Mouse (Mus musculus): ENCODE results near the gene Pax9. TPM values are rescaled to one million over a fixed set of nuclear protein-coding genes. Genes with fewer than 3 reads are reported as not detected.
A peak's percentile ranks its signal among the peaks of the same experiment; 100 is the strongest.

Pax9 gene
- polyA plus RNA-seq, 1 experiment from 2014 or later = not detected

DNA sequence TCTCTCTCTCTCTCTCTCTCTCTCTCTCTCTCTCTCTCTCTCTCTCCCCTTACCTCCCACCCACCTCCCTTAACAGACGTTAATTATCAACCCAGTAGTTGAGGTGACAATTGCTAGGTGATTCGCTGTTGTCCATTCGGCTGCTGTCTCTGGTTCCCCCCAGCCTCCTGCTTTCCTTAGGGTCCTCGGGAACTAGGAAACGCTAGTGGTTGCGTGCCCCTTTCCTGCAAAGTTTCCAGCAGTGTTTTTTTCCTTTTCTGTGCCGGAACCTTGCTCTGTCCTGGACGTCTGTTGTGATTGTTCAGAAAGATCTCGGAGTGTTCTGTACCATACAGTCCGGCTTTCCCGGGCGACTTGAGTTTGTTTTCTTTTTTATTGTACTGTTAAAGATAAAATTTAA lies 6.2 kb downstream of the Pax9 start:
- H3K4me2 ChIP-seq (ENCODE audit: low read length) = peak overlapping the region; percentile 31

DNA sequence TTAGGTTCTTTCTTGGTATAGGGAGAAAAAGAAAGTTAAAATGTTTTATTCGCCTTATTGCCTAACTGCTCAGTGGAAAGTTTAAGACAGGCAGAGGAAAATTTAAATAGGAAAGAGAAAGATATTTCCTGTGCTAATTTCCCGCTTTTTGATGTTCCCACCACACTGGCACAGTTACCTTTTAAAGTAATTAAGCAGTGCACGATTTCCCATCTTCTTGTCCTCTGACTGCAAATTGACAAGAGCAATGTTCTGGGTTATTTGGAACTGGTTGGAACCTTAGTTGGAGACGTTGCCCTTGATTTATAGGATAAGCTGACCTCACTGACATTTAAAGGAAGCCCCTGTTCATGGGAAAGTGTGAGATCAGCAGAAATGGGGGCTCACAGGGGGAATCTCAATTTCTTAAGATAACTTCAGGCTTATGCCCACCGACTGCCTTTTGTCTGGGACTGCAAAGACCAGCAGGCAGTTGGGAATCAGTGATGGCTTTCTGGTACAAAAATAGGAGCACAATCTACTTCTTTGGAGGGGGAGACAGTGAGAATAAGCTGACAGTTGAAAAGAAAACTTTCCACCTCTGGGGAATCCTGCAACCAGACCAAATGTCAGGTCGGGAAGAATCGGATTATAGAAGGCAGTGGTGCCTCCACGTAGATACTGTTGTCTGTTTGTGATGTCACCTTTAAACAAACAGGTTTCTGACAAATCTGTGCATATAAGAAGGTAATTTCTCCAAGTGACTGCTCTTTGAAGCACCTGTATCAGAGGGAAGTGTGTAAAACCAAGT lies 6.8 kb downstream of the Pax9 start:
- WGBS = 3% methylated on average over 8 of the region's 8 CpGs
- Histone ChIP-seq H3K9me3 (ENCODE audit: control insufficient read depth, low read length) (no peaks in the 10 kb centered on the region), H3K4me1 (ENCODE audit: control insufficient read depth in 2 of 2, insufficient read depth in 2 of 2, low read length in 2 of 2) (peaks cover 14 to 15% of the 10 kb centered on the region in 2 experiments; a peak in 3 of 4 replicates), H3K27me3 (ENCODE audit: control insufficient read depth, insufficient read depth, low read length) (peaks cover 91% of the 10 kb centered on the region), H3K27ac (replicated peaks in 1 of 2; ENCODE audit: control insufficient read depth in 1 of 2, insufficient read depth in 1 of 2, low read depth in 2 of 2, low read length in 2 of 2) (no peak overlapping the region), H3K36me3 (ENCODE audit: control insufficient read depth, insufficient read depth, low read length) (no peaks in the 10 kb centered on the region), H3K4me3 (ENCODE audit: control insufficient read depth in 1 of 2, insufficient read depth in 1 of 2, low read depth in 1 of 2, low read length in 2 of 2) (no peak overlapping the region), H3K4me2 (ENCODE audit: low read length) (no peak overlapping the region), H3K9ac (ENCODE audit: low read length) (no peak overlapping the region)
- no peak for ATAC-seq (ENCODE audit: insufficient number of reproducible peaks, insufficient read depth, low FRiP score, low read depth)

More for the DNA sequence above, 6.2 kb downstream of the Pax9 start:
- H3K4me3 ChIP-seq (ENCODE audit: control insufficient read depth in 1 of 2, insufficient read depth in 1 of 2, low read depth in 1 of 2, low read length in 2 of 2) = no peak overlapping the region; a peak in 1 of 4 replicates
- H3K27me3 ChIP-seq (ENCODE audit: control insufficient read depth, insufficient read depth, low read length) = peaks cover 94% of the 10 kb centered on the region
- H3K36me3 ChIP-seq (ENCODE audit: control insufficient read depth, insufficient read depth, low read length) = no peaks in the 10 kb centered on the region
- peaks cover 14 to 15% of the 10 kb centered on the region in 2 experiments; a peak in 3 of 4 replicates for H3K4me1 ChIP-seq (ENCODE audit: control insufficient read depth in 2 of 2, insufficient read depth in 2 of 2, low read length in 2 of 2)
- H3K27ac ChIP-seq (replicated peaks in 1 of 2; ENCODE audit: control insufficient read depth in 1 of 2, insufficient read depth in 1 of 2, low read depth in 2 of 2, low read length in 2 of 2) = no peak overlapping the region
- ATAC-seq (ENCODE audit: insufficient number of reproducible peaks, insufficient read depth, low FRiP score, low read depth) = no peak
- no peak overlapping the region for H3K9ac ChIP-seq (ENCODE audit: low read length)
- 2% methylated on average over 12 of the region's 12 CpGs for WGBS
- H3K9me3 ChIP-seq (ENCODE audit: control insufficient read depth, low read length) = no peaks in the 10 kb centered on the region

DNA sequence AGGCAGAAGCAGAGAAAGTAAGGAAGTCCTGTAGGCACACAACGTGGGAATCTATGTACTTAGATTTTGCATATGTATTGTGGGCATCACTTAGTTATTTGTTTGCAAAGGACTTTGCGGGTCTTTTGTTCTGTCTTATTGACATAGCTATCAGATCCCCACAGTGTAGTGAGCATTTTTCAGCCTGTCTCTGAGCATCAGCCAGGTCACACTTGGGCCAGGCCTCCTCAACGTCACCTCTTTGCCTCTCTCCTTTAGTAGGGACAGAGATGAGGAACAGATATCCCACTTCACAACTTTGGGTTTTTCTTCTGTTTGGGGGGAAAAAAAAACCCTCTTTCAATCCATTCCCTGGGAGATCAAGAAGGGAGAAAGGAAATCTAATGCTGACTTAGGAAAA lies 7.8 kb downstream of the Pax9 start:
- ATAC-seq (ENCODE audit: insufficient number of reproducible peaks, insufficient read depth, low FRiP score, low read depth) = no peak
- no peak overlapping the region for H3K27ac ChIP-seq (replicated peaks in 1 of 2; ENCODE audit: control insufficient read depth in 1 of 2, insufficient read depth in 1 of 2, low read depth in 2 of 2, low read length in 2 of 2)
- no peaks in the 10 kb centered on the region for H3K9me3 ChIP-seq (ENCODE audit: control insufficient read depth, low read length)
- peaks cover 14 to 15% of the 10 kb centered on the region in 2 experiments; a peak in 3 of 4 replicates for H3K4me1 ChIP-seq (ENCODE audit: control insufficient read depth in 2 of 2, insufficient read depth in 2 of 2, low read length in 2 of 2)
- no peak overlapping the region for H3K9ac ChIP-seq (ENCODE audit: low read length)
- 17% methylated on average over 3 of the region's 3 CpGs for WGBS
- H3K4me3 ChIP-seq (ENCODE audit: control insufficient read depth in 1 of 2, insufficient read depth in 1 of 2, low read depth in 1 of 2, low read length in 2 of 2) = no peak overlapping the region
- H3K36me3 ChIP-seq (ENCODE audit: control insufficient read depth, insufficient read depth, low read length) = no peaks in the 10 kb centered on the region
- H3K4me2 ChIP-seq (ENCODE audit: low read length) = no peak overlapping the region
- peaks cover 85% of the 10 kb centered on the region for H3K27me3 ChIP-seq (ENCODE audit: control insufficient read depth, insufficient read depth, low read length)

DNA sequence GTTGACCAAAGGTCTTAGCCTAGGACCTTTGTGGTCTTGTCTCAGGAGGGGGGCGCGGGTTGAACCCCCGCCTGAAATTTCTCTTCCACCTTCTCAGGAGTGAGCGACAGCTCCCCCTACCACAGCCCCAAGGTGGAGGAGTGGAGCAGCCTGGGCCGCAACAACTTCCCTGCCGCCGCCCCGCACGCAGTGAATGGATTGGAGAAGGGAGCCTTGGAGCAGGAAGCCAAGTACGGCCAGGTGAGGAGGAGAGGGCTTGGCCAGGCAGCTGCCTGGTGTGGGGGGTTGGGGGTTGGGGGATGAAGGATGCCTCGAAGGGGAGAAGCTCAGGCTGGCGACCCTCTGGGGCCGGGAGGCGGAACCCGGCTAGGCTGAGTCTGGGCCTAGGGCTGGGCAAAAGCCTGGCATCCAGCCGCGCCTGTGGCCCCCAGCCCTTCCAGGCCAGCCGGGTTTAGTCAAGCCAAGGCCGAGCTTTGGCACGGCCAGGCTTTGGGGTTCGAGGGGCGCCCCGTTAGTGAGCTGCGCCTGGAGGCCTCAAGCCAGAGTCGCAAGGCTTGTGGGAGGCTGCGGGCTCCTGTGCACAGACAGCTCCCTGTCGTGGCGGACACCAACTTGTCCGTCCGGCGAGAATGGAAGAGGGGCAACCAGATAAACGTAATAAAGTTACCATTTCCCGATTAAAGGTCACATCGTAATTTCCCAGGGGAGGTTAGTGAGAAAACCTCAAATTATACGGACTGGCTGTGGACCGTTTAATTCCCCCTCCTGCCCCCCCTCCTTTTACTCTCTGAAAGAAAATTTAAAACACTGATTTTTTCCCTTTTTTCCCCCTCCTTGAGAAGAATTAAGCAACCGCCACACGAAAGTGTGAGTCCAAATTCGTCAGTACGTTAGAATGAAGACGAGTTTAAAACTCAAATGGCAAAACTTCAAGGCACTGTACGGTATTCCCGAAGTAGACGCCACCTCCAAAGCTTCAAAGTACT lies 8.6 kb downstream of the Pax9 start:
- no peak overlapping the region for H3K4me2 ChIP-seq (ENCODE audit: low read length)
- no peaks in the 10 kb centered on the region for H3K36me3 ChIP-seq (ENCODE audit: control insufficient read depth, insufficient read depth, low read length)
- H3K4me3 ChIP-seq (ENCODE audit: control insufficient read depth in 1 of 2, insufficient read depth in 1 of 2, low read depth in 1 of 2, low read length in 2 of 2) = no peak overlapping the region
- ATAC-seq (ENCODE audit: insufficient number of reproducible peaks, insufficient read depth, low FRiP score, low read depth) = no peak
- peaks cover 79% of the 10 kb centered on the region for H3K27me3 ChIP-seq (ENCODE audit: control insufficient read depth, insufficient read depth, low read length)
- peaks cover 14 to 15% of the 10 kb centered on the region in 2 experiments; a peak in 3 of 4 replicates for H3K4me1 ChIP-seq (ENCODE audit: control insufficient read depth in 2 of 2, insufficient read depth in 2 of 2, low read length in 2 of 2)
- H3K9ac ChIP-seq (ENCODE audit: low read length) = no peak overlapping the region
- H3K9me3 ChIP-seq (ENCODE audit: control insufficient read depth, low read length) = no peaks in the 10 kb centered on the region
- no peak overlapping the region for H3K27ac ChIP-seq (replicated peaks in 1 of 2; ENCODE audit: control insufficient read depth in 1 of 2, insufficient read depth in 1 of 2, low read depth in 2 of 2, low read length in 2 of 2)
- 4% methylated on average over 43 of the region's 44 CpGs for WGBS

DNA sequence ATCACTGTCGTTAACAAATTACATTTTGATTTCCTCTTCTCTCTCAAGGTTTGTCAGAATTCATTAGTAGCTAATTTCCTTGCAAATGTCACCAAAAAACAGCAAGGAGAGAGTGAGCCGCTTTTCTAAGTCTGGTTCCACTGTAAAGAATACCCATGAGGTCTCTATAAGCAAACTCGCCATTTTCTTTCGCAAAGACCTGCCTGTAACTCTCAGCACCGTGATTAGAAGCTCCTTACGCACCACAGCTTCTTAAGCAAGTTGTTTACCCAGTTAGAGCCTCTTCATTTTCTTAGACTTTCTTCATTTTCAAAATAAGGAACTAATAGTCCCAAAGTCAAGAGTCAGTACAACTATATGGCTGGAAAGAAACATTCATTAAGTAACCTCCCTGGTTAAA lies 9.4 kb downstream of the Pax9 start:
- no peak overlapping the region for H3K27ac ChIP-seq (replicated peaks in 1 of 2; ENCODE audit: control insufficient read depth in 1 of 2, insufficient read depth in 1 of 2, low read depth in 2 of 2, low read length in 2 of 2)
- H3K9me3 ChIP-seq (ENCODE audit: control insufficient read depth, low read length) = no peaks in the 10 kb centered on the region
- peaks cover 8 to 10% of the 10 kb centered on the region in 2 experiments; a peak in 3 of 4 replicates for H3K4me1 ChIP-seq (ENCODE audit: control insufficient read depth in 2 of 2, insufficient read depth in 2 of 2, low read length in 2 of 2)
- H3K9ac ChIP-seq (ENCODE audit: low read length) = no peak overlapping the region
- no peak overlapping the region for H3K4me3 ChIP-seq (ENCODE audit: control insufficient read depth in 1 of 2, insufficient read depth in 1 of 2, low read depth in 1 of 2, low read length in 2 of 2)
- no peak for ATAC-seq (ENCODE audit: insufficient number of reproducible peaks, insufficient read depth, low FRiP score, low read depth)
- 6% methylated on average over 6 of the region's 6 CpGs for WGBS
- H3K27me3 ChIP-seq (ENCODE audit: control insufficient read depth, insufficient read depth, low read length) = peaks cover 71% of the 10 kb centered on the region
- no peak overlapping the region for H3K4me2 ChIP-seq (ENCODE audit: low read length)
- no peaks in the 10 kb centered on the region for H3K36me3 ChIP-seq (ENCODE audit: control insufficient read depth, insufficient read depth, low read length)

DNA sequence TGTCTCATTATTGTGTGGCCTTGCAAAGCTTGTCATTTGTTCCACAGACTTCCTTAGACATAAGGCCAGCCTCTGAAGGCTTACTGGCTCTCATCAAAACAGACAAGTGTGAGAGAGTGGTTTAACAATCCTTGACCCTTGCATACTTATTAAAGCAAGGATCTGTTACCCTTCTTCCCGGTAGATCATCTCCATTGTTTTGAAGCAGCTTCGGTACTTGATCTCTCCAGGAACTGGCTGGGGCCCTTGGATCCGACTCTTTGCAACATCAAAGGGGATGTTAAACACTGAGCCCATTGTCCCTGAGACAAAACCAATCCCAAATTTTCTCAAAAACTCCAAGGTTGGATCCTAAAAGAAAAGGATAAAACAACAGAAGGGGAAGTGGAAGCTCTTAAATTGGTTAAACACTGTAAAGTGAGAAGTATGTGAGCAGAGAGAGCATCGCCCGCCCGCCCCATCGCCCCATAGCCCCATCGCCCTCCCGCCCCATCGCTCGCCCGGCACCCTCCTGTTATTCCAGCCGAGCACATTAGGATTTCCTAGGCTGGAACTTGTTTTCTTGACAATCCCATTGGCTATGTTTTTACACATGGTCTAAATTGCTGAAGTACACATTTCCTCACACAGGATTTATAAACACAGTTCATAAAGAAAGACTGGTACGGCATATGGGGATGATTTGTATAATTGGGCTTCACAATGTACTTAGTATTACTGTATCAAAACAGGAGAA lies 26.6 kb downstream of the Pax9 start:
- Histone ChIP-seq H3K36me3 (ENCODE audit: control insufficient read depth, insufficient read depth, low read length) (no peaks in the 10 kb centered on the region), H3K27me3 (ENCODE audit: control insufficient read depth, insufficient read depth, low read length) (0 out of 2 replicates have a peak, but pooled peaks cover 5% of the 10 kb centered on the region), H3K4me3 (ENCODE audit: control insufficient read depth in 1 of 2, insufficient read depth in 1 of 2, low read depth in 1 of 2, low read length in 2 of 2) (no peak overlapping the region), H3K27ac (replicated peaks in 1 of 2; ENCODE audit: control insufficient read depth in 1 of 2, insufficient read depth in 1 of 2, low read depth in 2 of 2, low read length in 2 of 2) (no peak overlapping the region), H3K9ac (ENCODE audit: low read length) (no peak overlapping the region), H3K9me3 (ENCODE audit: control insufficient read depth, low read length) (no peaks in the 10 kb centered on the region), H3K4me1 (ENCODE audit: control insufficient read depth in 2 of 2, insufficient read depth in 2 of 2, low read length in 2 of 2) (no peaks in the 10 kb centered on the region), H3K4me2 (ENCODE audit: low read length) (no peak overlapping the region)
- no peak for ATAC-seq (ENCODE audit: insufficient number of reproducible peaks, insufficient read depth, low FRiP score, low read depth)
- 20% methylated on average over 14 of the region's 14 CpGs for WGBS

DNA sequence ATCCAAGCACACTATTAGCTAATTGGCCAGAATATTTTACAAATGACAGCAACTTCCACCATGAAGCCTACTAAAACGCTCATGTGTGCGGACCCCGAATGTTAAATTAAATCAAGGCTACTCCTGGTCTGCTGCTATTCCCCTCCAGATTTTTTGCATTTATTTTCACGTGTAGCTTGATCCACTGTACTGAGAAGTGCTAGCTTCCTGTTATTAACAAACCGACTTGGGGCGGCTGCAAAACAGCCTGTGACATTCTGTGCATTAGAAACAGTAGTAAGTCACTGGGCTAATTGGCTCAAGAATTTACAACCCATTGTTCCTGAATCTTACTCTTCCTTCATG lies 27.1 kb downstream of the Pax9 start:
- no peak overlapping the region for H3K9ac ChIP-seq (ENCODE audit: low read length)
- WGBS = 46% methylated on average over 6 of the region's 6 CpGs
- H3K27ac ChIP-seq (replicated peaks in 1 of 2; ENCODE audit: control insufficient read depth in 1 of 2, insufficient read depth in 1 of 2, low read depth in 2 of 2, low read length in 2 of 2) = no peak overlapping the region
- no peak overlapping the region for H3K4me3 ChIP-seq (ENCODE audit: control insufficient read depth in 1 of 2, insufficient read depth in 1 of 2, low read depth in 1 of 2, low read length in 2 of 2)
- ATAC-seq (ENCODE audit: insufficient number of reproducible peaks, insufficient read depth, low FRiP score, low read depth) = no peak
- no peaks in the 10 kb centered on the region for H3K36me3 ChIP-seq (ENCODE audit: control insufficient read depth, insufficient read depth, low read length)
- H3K4me1 ChIP-seq (ENCODE audit: control insufficient read depth in 2 of 2, insufficient read depth in 2 of 2, low read length in 2 of 2) = no peaks in the 10 kb centered on the region
- no peaks in the 10 kb centered on the region for H3K9me3 ChIP-seq (ENCODE audit: control insufficient read depth, low read length)
- 0 out of 2 replicates have a peak, but pooled peaks cover 5% of the 10 kb centered on the region for H3K27me3 ChIP-seq (ENCODE audit: control insufficient read depth, insufficient read depth, low read length)
- no peak overlapping the region for H3K4me2 ChIP-seq (ENCODE audit: low read length)
